ENCODE assay signal across 8 mouse cellular contexts in genomic region chr1:152809541-152810252, GRCm38 (mm10). TPM values are rescaled to one million over a fixed set of nuclear protein-coding genes. Genes with fewer than 3 reads are reported as not detected.
DNase-seq lines count a peak whose midpoint lies in the region; ATAC-seq lines count a peak whose summit lies in the region.

No protein-coding gene starts in this region.

- H3K9me3 ChIP-seq in limb, embryonic 13.5 days, result no peaks in the 10 kb centered on the region
- no peaks in the 10 kb centered on the region for H3K9me3 ChIP-seq in limb, embryonic 10.5 days (replicated peaks)
- no peaks in the 10 kb centered on the region for H3K9me3 ChIP-seq in embryonic facial prominence, embryonic 12.5 days
- no peaks in the 10 kb centered on the region for H3K9me3 ChIP-seq in hindbrain, embryonic 16.5 days (ENCODE audit: control insufficient read depth, low read length)
- H3K9me3 ChIP-seq in megakaryocyte, embryonic 14.5 days, result no peaks in the 10 kb centered on the region

- H3K4me1 ChIP-seq in limb, embryonic 13.5 days, result peaks cover 11% of the 10 kb centered on the region
- H3K4me1 ChIP-seq in limb, embryonic 10.5 days, result peaks cover 16% of the 10 kb centered on the region
- peaks cover 5% of the 10 kb centered on the region; the same call in 1 of the 2 replicates for H3K4me1 ChIP-seq in embryonic facial prominence, embryonic 12.5 days
- H3K4me1 ChIP-seq in hindbrain, embryonic 16.5 days (ENCODE audit: control insufficient read depth, insufficient read depth, low read depth, low read length), result no peaks in the 10 kb centered on the region
- H3K4me1 ChIP-seq in megakaryocyte, embryonic 14.5 days, result peaks cover 48% of the 10 kb centered on the region

- H3K4me3 ChIP-seq in limb, embryonic 13.5 days, result no peak overlapping the region
- H3K4me3 ChIP-seq in limb, embryonic 10.5 days, result no peak overlapping the region
- H3K4me3 ChIP-seq in embryonic facial prominence, embryonic 12.5 days, result no peak overlapping the region
- no peak overlapping the region for H3K4me3 ChIP-seq in hindbrain, embryonic 16.5 days (ENCODE audit: low read length)
- H3K4me3 ChIP-seq in megakaryocyte, embryonic 14.5 days (replicated peaks), result peak overlapping the region; percentile 70

- H3K27me3 ChIP-seq in limb, embryonic 13.5 days, result no peaks in the 10 kb centered on the region
- no peaks in the 10 kb centered on the region for H3K27me3 ChIP-seq in limb, embryonic 10.5 days (ENCODE audit: low read depth, poor library complexity, severe bottlenecking)
- no peaks in the 10 kb centered on the region for H3K27me3 ChIP-seq in embryonic facial prominence, embryonic 12.5 days
- no peaks in the 10 kb centered on the region for H3K27me3 ChIP-seq in hindbrain, embryonic 16.5 days (replicated peaks; ENCODE audit: control insufficient read depth, insufficient read depth, low read length)
- H3K27me3 ChIP-seq in megakaryocyte, embryonic 14.5 days (replicated peaks), result peaks cover 3% of the 10 kb centered on the region

- no peak overlapping the region for H3K9ac ChIP-seq in limb, embryonic 13.5 days
- H3K9ac ChIP-seq in embryonic facial prominence, embryonic 12.5 days, result no peak overlapping the region
- no peak overlapping the region for H3K9ac ChIP-seq in hindbrain, embryonic 16.5 days (ENCODE audit: low read depth, low read length)

- no peak overlapping the region for H3K4me2 ChIP-seq in limb, embryonic 13.5 days (replicated peaks)
- no peak overlapping the region for H3K4me2 ChIP-seq in embryonic facial prominence, embryonic 12.5 days (replicated peaks)
- H3K4me2 ChIP-seq in hindbrain, embryonic 16.5 days (ENCODE audit: low read length), result no peak overlapping the region

- peak; percentile 36; the same call in 1 of the 2 replicates for ATAC-seq in limb, embryonic 13.5 days (ENCODE audit: low FRiP score, low read depth)
- 0 out of 2 replicates have a peak, but pooled peaks have one; percentile 19 for ATAC-seq in embryonic facial prominence, embryonic 12.5 days (ENCODE audit: insufficient number of reproducible peaks, insufficient read depth, low FRiP score, low TSS enrichment)
- ATAC-seq in hindbrain, embryonic 16.5 days, result peak; percentile 37; the same call in 1 of the 2 replicates

- 30% methylated on average over 8 of the region's 8 CpGs for WGBS in limb, embryonic 13.5 days
- WGBS in limb, embryonic 10.5 days, result 26% methylated on average over 8 of the region's 8 CpGs
- WGBS in embryonic facial prominence, embryonic 12.5 days, result 35% methylated on average over 8 of the region's 8 CpGs
- 35% methylated on average over 8 of the region's 8 CpGs for WGBS in hindbrain, embryonic 16.5 days

- no peaks in the 10 kb centered on the region for H3K36me3 ChIP-seq in limb, embryonic 13.5 days
- H3K36me3 ChIP-seq in limb, embryonic 10.5 days, result no peaks in the 10 kb centered on the region
- no peaks in the 10 kb centered on the region for H3K36me3 ChIP-seq in embryonic facial prominence, embryonic 12.5 days
- H3K36me3 ChIP-seq in hindbrain, embryonic 16.5 days (ENCODE audit: control insufficient read depth, insufficient read depth, low read length), result no peaks in the 10 kb centered on the region
- H3K36me3 ChIP-seq in megakaryocyte, embryonic 14.5 days (replicated peaks; ENCODE audit: low read length), result peaks cover 41% of the 10 kb centered on the region

- no peak for DNase-seq in limb, embryonic 10.5 days (ENCODE audit: low spot score)
- no peak for DNase-seq in right cerebral cortex, adult 18-20 months
- DNase-seq in cerebellum, adult 9-10 months, result no peak
- DNase-seq in adipocyte (ENCODE audit: low spot score), result no peak

- H3K27ac ChIP-seq in limb, embryonic 13.5 days, result no peak overlapping the region
- H3K27ac ChIP-seq in limb, embryonic 10.5 days, result no peak overlapping the region
- H3K27ac ChIP-seq in embryonic facial prominence, embryonic 12.5 days, result no peak overlapping the region
- H3K27ac ChIP-seq in hindbrain, embryonic 16.5 days (ENCODE audit: low read depth, low read length), result no peak overlapping the region

RNA-seq across cellular contexts. Expression of gene Ncf2, which starts 9.7 kb away (rescaled TPM):
- 3.5 and 3.8 TPM in 2 replicates for polyA plus RNA-seq in limb, embryonic 13.5 days (2015; fragmentation: Nextera tagmentation; extraction: Ambion mirVana)
- 2.4 and 2.5 TPM in 2 replicates for polyA plus RNA-seq in limb, embryonic 10.5 days (2016; fragmentation: Nextera tagmentation; extraction: Ambion mirVana)
- polyA plus RNA-seq in embryonic facial prominence, embryonic 12.5 days (2016; fragmentation: Nextera tagmentation; extraction: Ambion mirVana), result 2.4 and 3.7 TPM in 2 replicates
- polyA plus RNA-seq in hindbrain, embryonic 16.5 days (2015; fragmentation: Nextera tagmentation; extraction: Ambion mirVana), result 2.7 and 2.9 TPM in 2 replicates
- 5.1 and 21.6 TPM in 2 replicates for polyA plus RNA-seq in megakaryocyte, embryonic 14.5 days (2012; ENCODE audit: insufficient read depth, low replicate concordance)

RNA-seq across cellular contexts. Expression of gene Arpc5, which starts 43.4 kb away (rescaled TPM):
- 210 and 213 TPM in 2 replicates for polyA plus RNA-seq in limb, embryonic 13.5 days (2015; fragmentation: Nextera tagmentation; extraction: Ambion mirVana)
- 157 and 165 TPM in 2 replicates for polyA plus RNA-seq in limb, embryonic 10.5 days (2016; fragmentation: Nextera tagmentation; extraction: Ambion mirVana)
- 205 and 211 TPM in 2 replicates for polyA plus RNA-seq in embryonic facial prominence, embryonic 12.5 days (2016; fragmentation: Nextera tagmentation; extraction: Ambion mirVana)
- polyA plus RNA-seq in hindbrain, embryonic 16.5 days (2015; fragmentation: Nextera tagmentation; extraction: Ambion mirVana), result 300 and 315 TPM in 2 replicates
- polyA plus RNA-seq in megakaryocyte, embryonic 14.5 days (2012; ENCODE audit: insufficient read depth, low replicate concordance), result 108 and 673 TPM in 2 replicates

RNA-seq across cellular contexts. Expression of gene Rgl1, which starts 43.5 kb away (rescaled TPM):
- 36.4 and 41.7 TPM in 2 replicates for polyA plus RNA-seq in limb, embryonic 13.5 days (2015; fragmentation: Nextera tagmentation; extraction: Ambion mirVana)
- polyA plus RNA-seq in limb, embryonic 10.5 days (2016; fragmentation: Nextera tagmentation; extraction: Ambion mirVana), result 38.7 and 44.0 TPM in 2 replicates
- 27.6 and 28.9 TPM in 2 replicates for polyA plus RNA-seq in embryonic facial prominence, embryonic 12.5 days (2016; fragmentation: Nextera tagmentation; extraction: Ambion mirVana)
- 18.4 and 19.4 TPM in 2 replicates for polyA plus RNA-seq in hindbrain, embryonic 16.5 days (2015; fragmentation: Nextera tagmentation; extraction: Ambion mirVana)
- polyA plus RNA-seq in megakaryocyte, embryonic 14.5 days (2012; ENCODE audit: insufficient read depth, low replicate concordance), result 1.1 and 2.7 TPM in 2 replicates

RNA-seq across cellular contexts. Expression of gene Apobec4, which starts 59.3 kb away (rescaled TPM):
- not detected in 2 replicates for polyA plus RNA-seq in limb, embryonic 13.5 days (2015; fragmentation: Nextera tagmentation; extraction: Ambion mirVana)
- not detected in 2 replicates for polyA plus RNA-seq in limb, embryonic 10.5 days (2016; fragmentation: Nextera tagmentation; extraction: Ambion mirVana)
- polyA plus RNA-seq in embryonic facial prominence, embryonic 12.5 days (2016; fragmentation: Nextera tagmentation; extraction: Ambion mirVana), result not detected in 2 replicates
- polyA plus RNA-seq in hindbrain, embryonic 16.5 days (2015; fragmentation: Nextera tagmentation; extraction: Ambion mirVana), result 0.13 TPM in 1 of 2 replicates, not detected in the other
- polyA plus RNA-seq in megakaryocyte, embryonic 14.5 days (2012; ENCODE audit: insufficient read depth, low replicate concordance), result not detected in 2 replicates
